Mouse (Mus musculus): ENCODE data around the gene Dcst2. TPM values are rescaled to one million over a fixed set of nuclear protein-coding genes. Genes with fewer than 3 reads are reported as not detected.

Dcst2 gene
- total RNA-seq (2014; fragmentation: Nextera tagmentation) (not detected in 2 replicates), total RNA-seq (2017) (not detected in 2 replicates)

GRCm38 (mm10) chr3:89361675-89362074 is at the start of gene Dcst2:
Dcst2 (plus strand) TSS chr3:89361975.
- ATAC-seq (replicated peaks; ENCODE audit: low FRiP score, low TSS enrichment, poor library complexity, severe bottlenecking) = no peak

- no peak for ATAC-seq (replicated peaks; ENCODE audit: low FRiP score, low TSS enrichment, poor library complexity, severe bottlenecking)
Observed at GRCm38 (mm10) chr3:89314340-89314739, 47.4 kb upstream of the Dcst2 start.

- ATAC-seq (replicated peaks; ENCODE audit: low FRiP score, low TSS enrichment, poor library complexity, severe bottlenecking) = no peak
Observed at GRCm38 (mm10) chr3:89314791-89315190, 47.0 kb upstream of the Dcst2 start.

GRCm38 (mm10) chr3:89315195-89315929 is 46.4 kb upstream of the Dcst2 start:
- ATAC-seq (replicated peaks; ENCODE audit: low FRiP score, low TSS enrichment, poor library complexity, severe bottlenecking) = peak; percentile 33; the same call in 1 of the 2 replicates

- ATAC-seq (replicated peaks; ENCODE audit: low FRiP score, low TSS enrichment, poor library complexity, severe bottlenecking) = no peak
Observed at GRCm38 (mm10) chr3:89315930-89316831, 45.6 kb upstream of the Dcst2 start.

GRCm38 (mm10) chr3:89316833-89317232 is 44.9 kb upstream of the Dcst2 start:
- peak; percentile 63 for ATAC-seq (replicated peaks; ENCODE audit: low FRiP score, low TSS enrichment, poor library complexity, severe bottlenecking)

GRCm38 (mm10) chr3:89317246-89317645 is 44.5 kb upstream of the Dcst2 start:
- no peak for ATAC-seq (replicated peaks; ENCODE audit: low FRiP score, low TSS enrichment, poor library complexity, severe bottlenecking)

- ATAC-seq (replicated peaks; ENCODE audit: low FRiP score, low TSS enrichment, poor library complexity, severe bottlenecking) = no peak
Observed at GRCm38 (mm10) chr3:89318316-89318715, 43.5 kb upstream of the Dcst2 start.

GRCm38 (mm10) chr3:89318971-89319590 is 42.7 kb upstream of the Dcst2 start:
- no peak for ATAC-seq (replicated peaks; ENCODE audit: low FRiP score, low TSS enrichment, poor library complexity, severe bottlenecking)

GRCm38 (mm10) chr3:89319591-89320350 is 42.0 kb upstream of the Dcst2 start:
- ATAC-seq (replicated peaks; ENCODE audit: low FRiP score, low TSS enrichment, poor library complexity, severe bottlenecking) = no peak

- no peak for ATAC-seq (replicated peaks; ENCODE audit: low FRiP score, low TSS enrichment, poor library complexity, severe bottlenecking)
Observed at GRCm38 (mm10) chr3:89320581-89321182, 41.1 kb upstream of the Dcst2 start.

GRCm38 (mm10) chr3:89321183-89322130 is 40.3 kb upstream of the Dcst2 start:
- ATAC-seq (replicated peaks; ENCODE audit: low FRiP score, low TSS enrichment, poor library complexity, severe bottlenecking) = no peak

- ATAC-seq (replicated peaks; ENCODE audit: low FRiP score, low TSS enrichment, poor library complexity, severe bottlenecking) = no peak
Observed at GRCm38 (mm10) chr3:89322131-89322500, 39.7 kb upstream of the Dcst2 start.

GRCm38 (mm10) chr3:89322514-89323165 is 39.1 kb upstream of the Dcst2 start, which contains the start of gene Efna3:
Efna3 (minus strand) TSS chr3:89322965.
- no peak for ATAC-seq (replicated peaks; ENCODE audit: low FRiP score, low TSS enrichment, poor library complexity, severe bottlenecking)

- peak; percentile 55; the same call in 1 of the 2 replicates for ATAC-seq (replicated peaks; ENCODE audit: low FRiP score, low TSS enrichment, poor library complexity, severe bottlenecking)
Observed at GRCm38 (mm10) chr3:89325882-89326281, 35.9 kb upstream of the Dcst2 start.

- no peak for ATAC-seq (replicated peaks; ENCODE audit: low FRiP score, low TSS enrichment, poor library complexity, severe bottlenecking)
Observed at GRCm38 (mm10) chr3:89327371-89327870, 34.4 kb upstream of the Dcst2 start.

GRCm38 (mm10) chr3:89328623-89329022 is 33.2 kb upstream of the Dcst2 start:
- no peak for ATAC-seq (replicated peaks; ENCODE audit: low FRiP score, low TSS enrichment, poor library complexity, severe bottlenecking)

Measured in megakaryocyte-erythroid progenitor cell, adult 5-6 weeks (primary cell).